Mouse (Mus musculus): ENCODE measurements around the gene Col28a1. TPM values are rescaled to one million over a fixed set of nuclear protein-coding genes. Genes with fewer than 3 reads are reported as not detected.

Gene Col28a1
- polyA plus RNA-seq (2015; fragmentation: Nextera tagmentation; extraction: Ambion mirVana): 0.38 and 0.61 TPM in 2 replicates

DNA sequence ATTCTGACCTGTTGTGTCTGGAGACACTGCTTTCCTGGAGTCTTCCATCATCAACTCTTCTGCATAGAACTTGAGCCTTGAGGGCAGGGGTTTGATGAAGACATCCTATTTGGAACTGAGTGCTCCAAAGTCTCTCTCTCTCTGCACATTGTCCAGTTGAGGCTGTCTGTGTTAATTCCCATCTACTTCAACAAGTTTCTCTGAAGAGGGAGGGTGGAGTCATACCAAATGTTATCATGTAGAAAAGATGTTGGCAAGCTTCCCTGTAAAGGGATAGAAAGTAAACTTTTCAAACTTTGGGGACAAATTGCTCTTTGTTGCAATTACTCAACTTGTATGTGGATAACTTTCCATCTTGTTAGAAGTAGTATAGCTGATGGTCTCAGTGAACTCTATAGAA, at the start of gene Col28a1:
Col28a1 (minus strand) TSS at position 101 of the 400 bp plus-strand sequence.
- Histone ChIP-seq H3K4me1 (no peaks in the 10 kb centered on the region), H3K27me3 (no peaks in the 10 kb centered on the region), H3K4me2 (replicated peaks) (no peak within 1 kb of the TSS), H3K9ac (replicated peaks) (no peak within 1 kb of the TSS), H3K36me3 (no peaks in the 10 kb centered on the region), H3K9me3 (no peaks in the 10 kb centered on the region), H3K27ac (replicated peaks) (no peak within 1 kb of the TSS), H3K4me3 (no peak within 1 kb of the TSS)
- ATAC-seq (replicated peaks): no peak

DNA sequence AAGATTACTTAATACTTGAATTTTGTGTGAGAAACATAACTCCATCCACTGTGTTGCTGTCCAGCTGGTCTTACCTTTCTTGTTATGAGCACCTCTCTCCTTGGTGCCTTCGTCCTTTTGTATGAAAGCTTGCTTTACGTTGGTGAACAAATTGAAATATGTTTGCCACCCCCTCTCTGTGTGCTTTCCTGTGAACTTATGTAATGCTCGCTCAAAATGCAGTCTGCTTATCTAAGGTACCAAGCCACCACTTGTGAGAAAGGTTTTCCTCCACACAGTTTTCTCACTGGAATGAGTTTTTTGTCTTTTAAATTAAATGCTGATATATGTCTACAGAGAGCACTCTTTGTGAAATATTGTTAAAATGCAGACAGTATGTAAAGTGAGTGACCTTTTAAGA, 36.2 kb upstream of the Col28a1 start:
- ATAC-seq (replicated peaks): no peak

DNA sequence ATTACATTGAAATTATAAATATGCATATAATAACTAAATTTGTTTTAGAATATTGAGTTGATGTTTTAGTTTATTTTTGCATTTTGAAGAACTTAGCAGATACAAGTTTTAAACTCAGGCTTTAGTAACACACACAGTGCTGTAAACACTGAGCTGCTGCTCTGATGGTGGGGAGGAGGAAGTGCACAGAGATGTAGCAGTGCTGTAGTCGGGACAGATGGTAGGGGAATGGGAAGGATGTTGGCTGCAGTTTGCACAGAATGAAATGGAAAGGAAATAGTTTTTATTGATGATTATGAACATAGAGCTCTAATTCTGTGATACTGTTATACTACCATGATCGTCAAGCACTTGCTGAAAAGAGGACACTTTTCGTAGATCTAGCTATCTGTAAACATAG, 34.6 kb upstream of the Col28a1 start:
- 0 out of 2 replicates have a peak, but pooled peaks have one; percentile 63 for ATAC-seq (replicated peaks)
- no peak overlapping the region for H3K9ac ChIP-seq (replicated peaks)
- peaks cover 18% of the 10 kb centered on the region for H3K36me3 ChIP-seq
- H3K9me3 ChIP-seq: no peaks in the 10 kb centered on the region
- H3K4me1 ChIP-seq: no peaks in the 10 kb centered on the region
- no peak overlapping the region for H3K4me2 ChIP-seq (replicated peaks)
- whole genome bisulfite sequencing: 85% methylated on average over 3 of the region's 3 CpGs
- no peak overlapping the region for H3K4me3 ChIP-seq
- H3K27me3 ChIP-seq: no peaks in the 10 kb centered on the region
- no peak overlapping the region for H3K27ac ChIP-seq (replicated peaks)

More for the DNA sequence above, 36.2 kb upstream of the Col28a1 start:
- Histone ChIP-seq H3K4me1 (no peaks in the 10 kb centered on the region), H3K9ac (replicated peaks) (no peak overlapping the region), H3K9me3 (no peaks in the 10 kb centered on the region), H3K27ac (replicated peaks) (no peak overlapping the region), H3K36me3 (peaks cover 20% of the 10 kb centered on the region), H3K27me3 (no peaks in the 10 kb centered on the region), H3K4me2 (replicated peaks) (no peak overlapping the region), H3K4me3 (no peak overlapping the region)
- 91% methylated on average over 3 of the region's 3 CpGs for WGBS

DNA sequence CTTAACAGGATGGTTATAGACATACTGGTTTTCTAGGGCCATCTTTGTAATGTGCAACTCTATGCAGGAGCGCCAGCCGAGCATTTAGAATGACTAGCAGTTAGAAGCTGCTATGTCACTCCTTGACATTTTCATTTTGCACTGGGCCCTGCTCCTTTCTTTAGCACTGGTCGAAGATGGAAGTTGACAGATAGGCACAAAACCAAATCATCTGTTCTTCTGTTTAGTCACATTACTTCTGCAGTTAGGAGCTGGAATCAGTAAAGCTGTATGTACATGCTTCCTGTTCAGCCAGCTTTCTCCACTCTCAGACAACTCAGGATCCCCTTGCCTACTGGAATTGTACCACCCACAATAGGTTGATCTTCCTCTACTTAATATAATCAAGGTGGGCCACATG, 18.2 kb upstream of the Col28a1 start:
- Histone ChIP-seq H3K9ac (replicated peaks) (no peak overlapping the region), H3K4me1 (peaks cover 11% of the 10 kb centered on the region), H3K36me3 (0 out of 2 replicates have a peak, but pooled peaks cover 9% of the 10 kb centered on the region), H3K4me3 (peak overlapping the region; percentile 4; the same call in 1 of the 2 replicates), H3K27me3 (no peaks in the 10 kb centered on the region), H3K9me3 (no peaks in the 10 kb centered on the region), H3K27ac (replicated peaks) (no peak overlapping the region), H3K4me2 (replicated peaks) (peak overlapping the region; percentile 56)
- no peak for ATAC-seq (replicated peaks)
- 88% methylated on average over 3 of the region's 3 CpGs for WGBS

DNA sequence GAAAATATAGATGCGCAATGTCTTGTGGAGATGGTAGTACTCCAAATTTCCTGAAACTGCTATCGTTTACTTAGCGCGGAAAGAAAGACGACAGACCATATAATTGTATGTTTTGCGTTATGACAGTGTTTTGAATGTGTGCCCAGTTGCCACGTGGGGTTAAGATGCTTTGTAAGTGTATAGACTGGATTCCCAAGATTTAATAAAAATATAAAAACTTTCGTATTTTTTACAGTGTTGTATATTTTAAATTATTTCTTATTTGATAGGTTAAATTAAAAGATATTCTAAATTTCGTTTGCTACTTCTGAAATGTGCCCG, 17.4 kb upstream of the Col28a1 start:
- Histone ChIP-seq H3K9me3 (no peaks in the 10 kb centered on the region), H3K4me3 (peak overlapping the region; percentile 97), H3K36me3 (0 out of 2 replicates have a peak, but pooled peaks cover 2% of the 10 kb centered on the region), H3K27me3 (no peaks in the 10 kb centered on the region), H3K4me1 (peaks cover 11% of the 10 kb centered on the region), H3K9ac (replicated peaks) (peak overlapping the region; percentile 96), H3K4me2 (replicated peaks) (peak overlapping the region; percentile 56), H3K27ac (replicated peaks) (peak overlapping the region; percentile 93)
- ATAC-seq (replicated peaks): no peak; the same call in 1 of the 2 replicates
- WGBS: 11% methylated on average over 10 of the region's 10 CpGs

DNA sequence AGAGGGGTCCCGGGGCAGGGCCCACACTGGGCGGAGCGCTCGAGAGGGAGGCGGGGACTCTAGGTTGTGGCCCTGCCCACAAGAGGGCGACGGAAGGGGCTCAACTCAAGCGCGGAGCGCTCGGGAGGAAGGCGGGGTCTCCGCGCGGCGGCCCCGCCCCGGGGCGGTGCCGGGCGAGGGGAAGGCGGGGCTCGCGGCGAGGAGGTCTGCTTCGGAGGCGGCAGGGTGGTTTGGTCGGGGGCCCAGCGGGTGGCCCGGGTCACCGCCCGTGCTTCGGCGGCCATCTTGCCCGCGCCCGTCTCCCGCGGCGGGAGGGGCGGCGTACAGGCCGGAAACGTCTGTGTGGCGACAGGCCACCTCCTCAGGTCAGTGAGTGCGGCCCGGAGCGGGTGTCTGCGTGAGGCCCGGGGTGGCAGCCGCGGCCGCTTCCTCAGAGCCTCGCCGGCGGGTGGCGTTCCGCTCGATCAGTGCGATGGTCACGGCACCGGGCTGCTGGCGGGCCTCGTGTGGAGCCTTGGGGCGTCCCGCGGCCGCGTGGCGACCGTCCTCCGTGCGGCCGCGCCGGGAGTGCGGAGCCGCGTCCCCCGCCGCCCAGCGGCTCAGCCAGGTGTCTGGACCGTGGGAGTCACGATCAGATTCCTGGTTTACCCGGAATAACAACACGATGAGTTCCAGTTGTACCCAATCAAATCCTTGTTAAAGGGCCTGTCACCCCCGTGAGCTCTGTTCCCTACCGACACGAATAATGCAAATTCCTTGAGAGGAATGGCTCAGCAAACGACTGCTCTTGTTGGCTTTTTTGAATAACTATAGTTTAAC, 16.8 kb upstream of the Col28a1 start, which contains the start of gene Mios:
Mios (plus strand) TSS at position 176 of the 819 bp plus-strand sequence.
- peaks cover 11% of the 10 kb centered on the region for H3K4me1 ChIP-seq
- H3K27ac ChIP-seq (replicated peaks): peak within 1 kb of the TSS; percentile 93
- peak within 1 kb of the TSS; percentile 97 for H3K4me3 ChIP-seq
- no peaks in the 10 kb centered on the region for H3K9me3 ChIP-seq
- H3K9ac ChIP-seq (replicated peaks): peak within 1 kb of the TSS; percentile 96
- peak; percentile 99 for ATAC-seq (replicated peaks)
- H3K27me3 ChIP-seq: no peaks in the 10 kb centered on the region
- H3K4me2 ChIP-seq (replicated peaks): peak within 1 kb of the TSS; percentile 56
- H3K36me3 ChIP-seq: no peaks in the 10 kb centered on the region
- under 1% methylated on average over 76 of the region's 90 CpGs for WGBS

DNA sequence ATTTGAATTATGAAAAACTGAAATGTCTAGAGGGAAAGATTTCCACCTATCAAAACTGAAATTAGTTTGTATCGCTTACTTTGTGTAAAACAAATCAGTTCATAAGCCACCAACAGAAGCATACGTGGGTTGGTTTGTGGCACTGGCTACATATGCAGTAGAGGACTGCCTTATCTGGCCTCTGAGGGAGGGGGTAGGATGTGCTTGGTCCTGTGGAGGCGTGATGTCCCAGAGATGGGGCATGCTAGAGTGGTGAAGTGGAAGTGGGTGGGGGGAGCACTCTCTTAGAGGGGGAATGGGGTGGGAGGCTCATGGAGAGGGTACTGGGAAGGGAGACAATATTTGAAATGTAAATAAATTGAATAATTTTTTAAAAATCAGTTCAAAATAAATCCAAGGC, 2.5 kb downstream of the Col28a1 start:
- Histone ChIP-seq H3K4me1 (no peaks in the 10 kb centered on the region), H3K4me2 (replicated peaks) (no peak overlapping the region), H3K27ac (replicated peaks) (no peak overlapping the region), H3K36me3 (no peaks in the 10 kb centered on the region), H3K9me3 (no peaks in the 10 kb centered on the region), H3K4me3 (no peak overlapping the region), H3K9ac (replicated peaks) (no peak overlapping the region), H3K27me3 (no peaks in the 10 kb centered on the region)
- ATAC-seq (replicated peaks): no peak
- WGBS: 66% methylated on average over 3 of the region's 3 CpGs

DNA sequence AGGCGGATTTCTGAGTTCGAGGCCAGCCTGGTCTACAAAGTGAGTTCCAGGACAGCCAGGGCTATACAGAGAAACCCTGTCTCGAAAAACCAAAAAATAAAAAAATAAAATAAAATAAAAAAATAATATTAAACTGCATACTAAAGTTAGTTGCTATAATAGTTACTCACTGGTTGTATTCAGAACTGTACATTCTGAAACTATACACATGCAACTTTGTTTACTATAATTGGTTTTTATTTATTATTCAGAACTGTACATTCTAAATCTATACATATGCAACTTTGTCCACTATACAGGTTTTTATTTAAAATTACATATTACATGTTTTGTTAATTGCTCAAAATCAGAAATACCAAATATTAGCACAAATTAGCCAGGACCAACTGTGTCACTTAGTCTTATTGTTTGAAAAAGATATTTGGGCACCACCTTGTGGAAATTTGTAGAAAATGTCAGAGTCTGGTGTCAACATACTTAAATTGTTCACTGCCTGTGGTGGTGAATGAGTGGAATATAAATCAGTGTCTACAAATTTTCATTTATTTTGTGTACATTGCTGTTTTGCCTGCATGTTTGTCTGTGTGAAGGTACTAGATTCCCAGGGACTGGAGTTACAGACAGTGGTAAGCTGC, 3.7 kb downstream of the Col28a1 start:
- Histone ChIP-seq H3K27me3 (no peaks in the 10 kb centered on the region), H3K27ac (replicated peaks) (no peak overlapping the region), H3K9ac (replicated peaks) (no peak overlapping the region), H3K9me3 (no peaks in the 10 kb centered on the region), H3K36me3 (no peaks in the 10 kb centered on the region), H3K4me3 (no peak overlapping the region), H3K4me2 (replicated peaks) (no peak overlapping the region), H3K4me1 (no peaks in the 10 kb centered on the region)
- 93% methylated on average over 3 of the region's 3 CpGs for WGBS
- peak; percentile 78 for ATAC-seq (replicated peaks)

DNA sequence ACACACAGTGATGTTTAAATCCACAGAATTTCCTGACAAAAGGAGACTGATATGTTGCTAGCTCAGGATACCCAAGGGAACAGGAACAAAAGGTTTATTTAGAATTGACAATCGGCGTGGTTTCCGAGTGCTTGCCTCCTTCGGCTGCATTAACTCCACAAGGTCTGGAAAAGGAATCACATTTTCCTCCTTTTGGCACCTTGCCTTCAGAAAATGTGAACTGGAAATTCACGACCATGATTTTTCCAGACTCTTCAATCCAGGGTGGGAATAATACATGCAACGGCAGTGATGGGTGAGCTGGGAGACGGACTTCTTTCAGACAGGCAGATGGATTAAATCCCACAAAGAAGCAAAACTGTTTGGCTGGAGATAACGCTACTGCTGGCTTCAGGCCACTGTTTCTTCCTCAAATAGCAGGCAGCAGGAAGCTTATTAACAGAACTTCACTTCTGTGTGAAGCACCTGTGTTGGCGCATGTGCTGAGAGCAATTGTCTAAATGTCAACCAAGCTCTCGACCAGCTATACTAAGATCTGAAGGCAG, 13.9 kb downstream of the Col28a1 start:
- no peaks in the 10 kb centered on the region for H3K27me3 ChIP-seq
- H3K4me3 ChIP-seq: peak overlapping the region; percentile 13; the same call in 1 of the 2 replicates
- H3K9ac ChIP-seq (replicated peaks): peak overlapping the region; percentile 16; the same call in 1 of the 2 replicates
- no peaks in the 10 kb centered on the region for H3K36me3 ChIP-seq
- H3K4me2 ChIP-seq (replicated peaks): peak overlapping the region; percentile 34
- peak overlapping the region; percentile 54 for H3K27ac ChIP-seq (replicated peaks)
- H3K9me3 ChIP-seq: no peaks in the 10 kb centered on the region
- 4% methylated on average over 10 of the region's 10 CpGs for WGBS
- ATAC-seq (replicated peaks): peak; percentile 69
- peaks cover 11% of the 10 kb centered on the region for H3K4me1 ChIP-seq

DNA sequence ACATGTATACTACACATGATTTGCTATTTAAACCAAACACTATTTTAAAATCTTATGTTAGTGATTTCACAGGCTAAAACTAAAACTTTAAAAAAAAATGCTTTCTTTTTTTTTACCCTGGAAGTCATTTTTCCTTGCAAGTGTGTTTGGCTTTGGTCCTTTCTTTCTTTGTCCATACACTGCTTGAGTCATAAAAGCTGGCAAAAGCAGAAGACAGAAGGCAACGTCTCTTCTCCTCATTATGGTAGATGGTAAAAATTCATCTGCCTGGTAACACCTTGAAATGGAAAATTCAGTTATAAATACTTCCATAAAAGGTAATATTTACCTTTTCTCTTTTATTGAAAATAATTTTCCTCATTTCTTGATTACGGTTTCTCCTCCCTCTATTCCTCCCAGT, 16.3 kb downstream of the Col28a1 start:
- Histone ChIP-seq H3K9me3 (no peaks in the 10 kb centered on the region), H3K9ac (replicated peaks) (no peak overlapping the region), H3K36me3 (no peaks in the 10 kb centered on the region), H3K4me1 (peaks cover 11% of the 10 kb centered on the region), H3K27me3 (no peaks in the 10 kb centered on the region), H3K4me2 (replicated peaks) (no peak overlapping the region), H3K27ac (replicated peaks) (no peak overlapping the region), H3K4me3 (no peak overlapping the region)
- 86% methylated on average over 2 of the region's 2 CpGs for WGBS
- no peak for ATAC-seq (replicated peaks)

DNA sequence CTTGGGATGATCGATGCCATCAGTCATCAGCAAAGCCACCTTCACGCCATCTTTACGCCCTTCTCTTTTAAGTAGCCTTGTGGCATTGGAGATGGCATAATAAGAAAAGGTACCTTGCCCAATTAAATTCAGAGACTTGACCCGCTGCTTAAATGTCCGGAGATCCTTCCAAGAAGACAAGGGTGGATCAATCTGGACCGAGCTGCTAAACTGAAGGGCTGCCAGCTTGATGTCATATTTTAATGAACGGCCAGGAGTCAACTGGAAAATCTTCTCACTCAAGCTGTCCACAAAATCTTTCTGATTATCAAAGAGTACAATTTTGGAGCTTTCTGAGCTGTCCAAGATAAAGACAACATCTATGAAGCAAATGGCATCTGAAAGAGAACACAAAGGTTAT, 17.1 kb downstream of the Col28a1 start:
- no peak overlapping the region for H3K4me2 ChIP-seq (replicated peaks)
- no peaks in the 10 kb centered on the region for H3K36me3 ChIP-seq
- 95% methylated on average over 7 of the region's 7 CpGs for WGBS
- no peak overlapping the region for H3K27ac ChIP-seq (replicated peaks)
- H3K9ac ChIP-seq (replicated peaks): no peak overlapping the region
- H3K27me3 ChIP-seq: no peaks in the 10 kb centered on the region
- H3K9me3 ChIP-seq: no peaks in the 10 kb centered on the region
- ATAC-seq (replicated peaks): no peak
- no peak overlapping the region for H3K4me3 ChIP-seq
- H3K4me1 ChIP-seq: peaks cover 11% of the 10 kb centered on the region

DNA sequence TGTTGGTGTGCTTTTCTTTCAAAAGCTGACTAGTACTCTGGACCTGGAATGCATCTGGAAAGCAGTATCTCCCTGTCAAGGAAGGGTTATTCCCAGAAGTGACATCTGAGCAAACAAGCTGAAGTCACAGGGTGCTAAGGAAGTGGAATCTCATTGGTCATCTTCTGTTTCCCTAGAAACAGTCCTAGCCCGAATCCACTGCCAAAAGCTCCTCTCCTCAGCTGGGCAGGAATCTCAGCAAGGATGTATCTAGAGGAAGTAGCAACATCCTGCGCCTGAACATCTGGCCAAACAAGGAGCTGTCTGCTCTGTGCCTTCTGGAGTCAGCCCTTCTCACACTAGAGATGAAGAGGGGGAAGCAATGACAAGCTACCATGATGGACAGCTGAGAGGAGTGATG, 18.4 kb downstream of the Col28a1 start:
- Histone ChIP-seq H3K9me3 (no peaks in the 10 kb centered on the region), H3K4me2 (replicated peaks) (no peak overlapping the region), H3K9ac (replicated peaks) (no peak overlapping the region), H3K4me3 (no peak overlapping the region), H3K4me1 (peaks cover 11% of the 10 kb centered on the region), H3K27me3 (no peaks in the 10 kb centered on the region), H3K36me3 (no peaks in the 10 kb centered on the region), H3K27ac (replicated peaks) (no peak overlapping the region)
- ATAC-seq (replicated peaks): no peak
- 69% methylated on average over 2 of the region's 2 CpGs for WGBS

Data from forebrain, embryonic 15.5 days (tissue).